Mouse (Mus musculus): Measurements from ENCODE around the gene Hap1. TPM values are rescaled to one million over a fixed set of nuclear protein-coding genes. Genes with fewer than 3 reads are reported as not detected.

Hap1 gene
- polyA plus RNA-seq (2015; fragmentation: Illumina TruSeq; extraction: RNeasy Lipid Tissue Mini Kit (QIAGEN cat#74804); ENCODE audit: low read depth, low replicate concordance): 104 TPM

GRCm38 (mm10) chr11:100355972-100356818 is at the start of gene Hap1:
Gene Hap1 (minus strand): TSS chr11:100356128.

GRCm38 (mm10) chr11:100397600-100398389 is 41.9 kb upstream of the Hap1 start, which contains the start of gene Jup:
Gene Jup (minus strand): TSS chr11:100397763.

DNA sequence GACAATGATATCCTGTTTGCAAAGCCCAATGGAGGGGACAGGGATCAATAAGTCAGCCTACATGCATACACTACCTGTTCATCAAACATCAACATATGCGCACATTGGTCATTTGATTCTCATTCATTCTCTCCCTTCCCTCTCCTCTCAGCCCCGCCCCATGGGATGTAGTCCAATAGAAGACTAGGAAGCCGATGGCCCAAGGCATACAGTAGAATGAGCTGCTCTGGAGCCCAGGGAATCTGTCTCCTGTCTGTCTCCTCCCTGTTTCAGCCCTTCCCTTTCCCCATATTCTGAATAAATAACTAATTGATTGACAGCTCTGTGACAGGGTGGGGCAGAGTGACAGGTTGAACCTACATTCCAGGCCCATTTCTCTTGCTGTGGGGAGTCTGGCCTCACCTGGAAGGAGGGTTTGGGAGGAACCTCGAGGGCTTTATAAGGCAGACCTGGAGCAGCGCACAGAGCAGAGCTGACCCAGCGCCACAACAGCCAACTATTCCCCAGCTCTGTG is 21.9 kb downstream of the Hap1 start, which contains the start of gene Gast:
Gene Gast, plus strand, starts transcription at position 464 of the 514 bp plus-strand sequence.

DNA sequence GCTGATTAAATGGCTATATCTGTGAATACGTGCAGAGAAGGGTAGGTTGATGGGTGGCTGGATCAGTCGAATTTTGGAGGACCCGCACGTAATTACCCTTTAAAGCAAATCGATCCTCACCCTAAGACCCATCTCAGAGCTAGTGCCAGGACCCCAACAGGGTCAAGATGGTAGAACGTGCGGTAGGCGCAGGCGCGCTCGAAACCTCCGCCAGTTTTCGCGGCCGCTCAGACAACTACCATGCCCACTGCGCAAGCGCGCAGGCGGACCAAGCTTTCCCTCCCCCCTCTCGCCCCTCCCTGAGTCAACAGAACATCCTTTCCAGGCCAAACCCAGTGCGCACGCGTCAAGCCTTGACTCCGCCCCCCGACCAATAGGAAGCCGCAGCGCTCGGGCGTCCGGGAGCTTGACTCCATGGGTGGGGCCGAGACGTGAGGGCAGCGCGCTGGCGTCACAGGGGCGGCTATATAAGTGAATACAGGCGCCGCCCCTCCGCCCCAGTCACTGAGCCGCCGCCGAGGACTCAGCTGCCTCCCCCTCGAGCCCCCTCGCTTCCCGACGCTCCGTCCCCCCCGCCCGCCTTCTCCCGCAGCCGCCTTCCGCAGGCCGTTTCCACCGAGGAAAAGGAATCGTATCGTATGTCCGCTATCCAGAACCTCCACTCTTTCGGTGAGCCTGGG is 36.3 kb downstream of the Hap1 start, which contains the start of gene Eif1:
Gene Eif1, plus strand, starts transcription at position 394 of the 680 bp plus-strand sequence.

Other genes with a start within 250 kb of the Hap1 start
- not detected for gene Krt13, start 234.6 kb downstream of the Hap1 start, polyA plus RNA-seq (2015; fragmentation: Illumina TruSeq; extraction: RNeasy Lipid Tissue Mini Kit (QIAGEN cat#74804); ENCODE audit: low read depth, low replicate concordance)
- gene Krt15, start 220.2 kb downstream of the Hap1 start, polyA plus RNA-seq (2015; fragmentation: Illumina TruSeq; extraction: RNeasy Lipid Tissue Mini Kit (QIAGEN cat#74804); ENCODE audit: low read depth, low replicate concordance): 0.94 TPM
- gene Krt19, start 207.5 kb downstream of the Hap1 start, polyA plus RNA-seq (2015; fragmentation: Illumina TruSeq; extraction: RNeasy Lipid Tissue Mini Kit (QIAGEN cat#74804); ENCODE audit: low read depth, low replicate concordance): not detected
- 6.8 TPM for gene Krt9, start 162.9 kb downstream of the Hap1 start, polyA plus RNA-seq (2015; fragmentation: Illumina TruSeq; extraction: RNeasy Lipid Tissue Mini Kit (QIAGEN cat#74804); ENCODE audit: low read depth, low replicate concordance)
- gene Krt14, start 148.6 kb downstream of the Hap1 start, polyA plus RNA-seq (2015; fragmentation: Illumina TruSeq; extraction: RNeasy Lipid Tissue Mini Kit (QIAGEN cat#74804); ENCODE audit: low read depth, low replicate concordance): not detected
- not detected for gene Krt16, start 107.2 kb downstream of the Hap1 start, polyA plus RNA-seq (2015; fragmentation: Illumina TruSeq; extraction: RNeasy Lipid Tissue Mini Kit (QIAGEN cat#74804); ENCODE audit: low read depth, low replicate concordance)
- not detected for gene Krt17, start 95.1 kb downstream of the Hap1 start, polyA plus RNA-seq (2015; fragmentation: Illumina TruSeq; extraction: RNeasy Lipid Tissue Mini Kit (QIAGEN cat#74804); ENCODE audit: low read depth, low replicate concordance)
- not detected for gene Krt42, start 86.3 kb downstream of the Hap1 start, polyA plus RNA-seq (2015; fragmentation: Illumina TruSeq; extraction: RNeasy Lipid Tissue Mini Kit (QIAGEN cat#74804); ENCODE audit: low read depth, low replicate concordance)
- gene Eif1, start 36.2 kb downstream of the Hap1 start, polyA plus RNA-seq (2015; fragmentation: Illumina TruSeq; extraction: RNeasy Lipid Tissue Mini Kit (QIAGEN cat#74804); ENCODE audit: low read depth, low replicate concordance): 796 TPM
- not detected for gene Gast, start 21.7 kb downstream of the Hap1 start, polyA plus RNA-seq (2015; fragmentation: Illumina TruSeq; extraction: RNeasy Lipid Tissue Mini Kit (QIAGEN cat#74804); ENCODE audit: low read depth, low replicate concordance)
- 33.4 TPM for gene Jup, start 41.6 kb upstream of the Hap1 start, polyA plus RNA-seq (2015; fragmentation: Illumina TruSeq; extraction: RNeasy Lipid Tissue Mini Kit (QIAGEN cat#74804); ENCODE audit: low read depth, low replicate concordance)
- 19.1 TPM for gene P3h4, start 58.7 kb upstream of the Hap1 start, polyA plus RNA-seq (2015; fragmentation: Illumina TruSeq; extraction: RNeasy Lipid Tissue Mini Kit (QIAGEN cat#74804); ENCODE audit: low read depth, low replicate concordance)
- gene Fkbp10, start 59.6 kb upstream of the Hap1 start, polyA plus RNA-seq (2015; fragmentation: Illumina TruSeq; extraction: RNeasy Lipid Tissue Mini Kit (QIAGEN cat#74804); ENCODE audit: low read depth, low replicate concordance): 5.4 TPM
- 82.3 TPM for gene Nt5c3b, start 85.7 kb upstream of the Hap1 start, polyA plus RNA-seq (2015; fragmentation: Illumina TruSeq; extraction: RNeasy Lipid Tissue Mini Kit (QIAGEN cat#74804); ENCODE audit: low read depth, low replicate concordance)
- gene Klhl10, start 85.8 kb upstream of the Hap1 start, polyA plus RNA-seq (2015; fragmentation: Illumina TruSeq; extraction: RNeasy Lipid Tissue Mini Kit (QIAGEN cat#74804); ENCODE audit: low read depth, low replicate concordance): 0.43 TPM
- 23.5 TPM for gene Klhl11, start 116.6 kb upstream of the Hap1 start, polyA plus RNA-seq (2015; fragmentation: Illumina TruSeq; extraction: RNeasy Lipid Tissue Mini Kit (QIAGEN cat#74804); ENCODE audit: low read depth, low replicate concordance)
- gene Acly, start 171.9 kb upstream of the Hap1 start, polyA plus RNA-seq (2015; fragmentation: Illumina TruSeq; extraction: RNeasy Lipid Tissue Mini Kit (QIAGEN cat#74804); ENCODE audit: low read depth, low replicate concordance): 113 TPM
- gene Ttc25, start 189.5 kb upstream of the Hap1 start, polyA plus RNA-seq (2015; fragmentation: Illumina TruSeq; extraction: RNeasy Lipid Tissue Mini Kit (QIAGEN cat#74804); ENCODE audit: low read depth, low replicate concordance): 1.7 TPM
- gene Cnp, start 218.8 kb upstream of the Hap1 start, polyA plus RNA-seq (2015; fragmentation: Illumina TruSeq; extraction: RNeasy Lipid Tissue Mini Kit (QIAGEN cat#74804); ENCODE audit: low read depth, low replicate concordance): 371 TPM